Mouse (Mus musculus): ENCODE data around the gene St5. TPM values are rescaled to one million over a fixed set of nuclear protein-coding genes. Genes with fewer than 3 reads are reported as not detected.

Gene St5
- total RNA-seq, 2 experiments from 2014 or later = 35.3 to 41.7 TPM

GRCm38 (mm10) chr7:109646574-109646973, 56.8 kb downstream of the St5 start:
- no peak for DNase-seq (ENCODE audit: extremely low spot score in 1 of 2, low spot score in 1 of 2)

- no peak for DNase-seq (ENCODE audit: extremely low spot score in 1 of 2, low spot score in 1 of 2)
Observed at GRCm38 (mm10) chr7:109643305-109643994, 60.0 kb downstream of the St5 start.

GRCm38 (mm10) chr7:109641963-109642362, 61.4 kb downstream of the St5 start:
- DNase-seq (ENCODE audit: extremely low spot score in 1 of 2, low spot score in 1 of 2) = no peak

- DNase-seq (ENCODE audit: extremely low spot score in 1 of 2, low spot score in 1 of 2) = no peak
Observed at GRCm38 (mm10) chr7:109641102-109641501, 62.3 kb downstream of the St5 start.

GRCm38 (mm10) chr7:109637391-109637790, 66.0 kb downstream of the St5 start:
- no peak for DNase-seq (ENCODE audit: extremely low spot score in 1 of 2, low spot score in 1 of 2)

GRCm38 (mm10) chr7:109636086-109636792, 67.2 kb downstream of the St5 start:
- DNase-seq (ENCODE audit: extremely low spot score in 1 of 2, low spot score in 1 of 2) = no peak

- DNase-seq (ENCODE audit: extremely low spot score in 1 of 2, low spot score in 1 of 2) = no peak
Observed at GRCm38 (mm10) chr7:109633404-109634085, 69.9 kb downstream of the St5 start.

- DNase-seq (ENCODE audit: extremely low spot score in 1 of 2, low spot score in 1 of 2) = no peak
Observed at GRCm38 (mm10) chr7:109631330-109631729, 72.1 kb downstream of the St5 start.

- DNase-seq (ENCODE audit: extremely low spot score in 1 of 2, low spot score in 1 of 2) = no peak
Observed at GRCm38 (mm10) chr7:109629871-109630778, 73.3 kb downstream of the St5 start.

- no peak for DNase-seq (ENCODE audit: extremely low spot score in 1 of 2, low spot score in 1 of 2)
Observed at GRCm38 (mm10) chr7:109628935-109629609, 74.3 kb downstream of the St5 start.

- no peak for DNase-seq (ENCODE audit: extremely low spot score in 1 of 2, low spot score in 1 of 2)
Observed at GRCm38 (mm10) chr7:109627851-109628250, 75.6 kb downstream of the St5 start.

GRCm38 (mm10) chr7:109622234-109622838, 81.1 kb downstream of the St5 start:
- no peak for DNase-seq (ENCODE audit: extremely low spot score in 1 of 2, low spot score in 1 of 2)

GRCm38 (mm10) chr7:109620967-109621366, 82.4 kb downstream of the St5 start:
- DNase-seq (ENCODE audit: extremely low spot score in 1 of 2, low spot score in 1 of 2) = no peak

- DNase-seq (ENCODE audit: extremely low spot score in 1 of 2, low spot score in 1 of 2) = no peak
Observed at GRCm38 (mm10) chr7:109620288-109620687, 83.1 kb downstream of the St5 start.

- peak; percentile 36 to 80 for DNase-seq (ENCODE audit: extremely low spot score in 1 of 2, low spot score in 1 of 2)
Observed at GRCm38 (mm10) chr7:109618721-109619120, 84.7 kb downstream of the St5 start.

GRCm38 (mm10) chr7:109617838-109618237, 85.6 kb downstream of the St5 start:
- DNase-seq (ENCODE audit: extremely low spot score in 1 of 2, low spot score in 1 of 2) = no peak

- peak; percentile 50 for DNase-seq (ENCODE audit: extremely low spot score in 1 of 2, low spot score in 1 of 2)
Observed at GRCm38 (mm10) chr7:109616034-109616979, 87.1 kb downstream of the St5 start.

GRCm38 (mm10) chr7:109615601-109616000, 87.8 kb downstream of the St5 start:
- no peak for DNase-seq (ENCODE audit: extremely low spot score in 1 of 2, low spot score in 1 of 2)

Data from layer of hippocampus, postnatal 25 days (tissue).